Mouse (Mus musculus): ENCODE results near the gene Parn. TPM values are rescaled to one million over a fixed set of nuclear protein-coding genes. Genes with fewer than 3 reads are reported as not detected.

Gene Parn
- polyA plus RNA-seq, 1 experiment: 15.8 TPM

- TF ChIP-seq CEBPB (IDR thresholded peaks at IDR 0.05; ENCODE audit: low read depth): no peak
- TF ChIP-seq FOSL1 (IDR thresholded peaks at IDR 0.05; ENCODE audit: insufficient read depth, low read length, poor library complexity, severe bottlenecking): no peak
- no peak for TF ChIP-seq MYOD1 (IDR thresholded peaks at IDR 0.05; ENCODE audit: control insufficient read depth, insufficient read length, low read depth)
- TF ChIP-seq MAX (IDR thresholded peaks at IDR 0.05): no peak
- no peak for TF ChIP-seq CTCF (IDR thresholded peaks at IDR 0.05; ENCODE audit: control insufficient read depth, insufficient read depth, insufficient read length)
- TF ChIP-seq MYOG (IDR thresholded peaks at IDR 0.05; ENCODE audit: control insufficient read depth, extremely low read depth, insufficient read length): no peak
- no peak for TF ChIP-seq USF1 (IDR thresholded peaks at IDR 0.05; ENCODE audit: low read depth)
- H3K79me2 ChIP-seq (ENCODE audit: control insufficient read depth, insufficient read depth): no peaks in the 10 kb centered on the region
- H3ac ChIP-seq (ENCODE audit: control insufficient read depth, insufficient read length, low read depth): no peak overlapping the region
- no peaks in the 10 kb centered on the region for H3K27me3 ChIP-seq (ENCODE audit: control insufficient read depth, insufficient read depth, insufficient read length)
- H3K4me3 ChIP-seq (ENCODE audit: insufficient read depth, poor library complexity, severe bottlenecking): no peak overlapping the region
- H3K79me3 ChIP-seq (ENCODE audit: low read depth): no peaks in the 10 kb centered on the region
- H3K36me3 ChIP-seq (ENCODE audit: control insufficient read depth, insufficient read depth): peaks cover 10% of the 10 kb centered on the region
These were observed 56.6 kb downstream of the Parn start for GRCm38 (mm10) chr16:13611399-13611798.

DNA sequence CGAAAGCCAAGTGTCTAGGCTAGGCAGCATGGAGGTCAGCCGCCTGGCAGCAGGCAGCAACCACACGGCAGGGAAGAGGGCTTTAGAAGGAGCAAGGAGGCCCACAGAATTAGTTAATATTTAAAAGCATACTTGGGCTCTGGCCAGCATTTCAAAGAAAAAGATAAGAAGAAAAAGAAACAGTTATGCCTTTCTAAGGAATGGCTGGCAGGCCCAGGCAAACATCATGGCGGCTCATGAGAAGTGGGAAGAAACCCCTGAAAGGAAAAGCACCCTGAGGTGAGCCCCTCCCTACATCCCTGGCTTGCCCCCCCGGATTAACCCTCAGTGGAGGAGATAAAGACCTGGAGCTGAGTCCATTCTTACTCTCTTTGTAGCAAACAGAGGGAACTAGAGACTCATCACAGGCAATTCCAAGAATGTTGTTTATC, 57.0 kb downstream of the Parn start:
- no peak overlapping the region for H3K4me3 ChIP-seq (ENCODE audit: insufficient read depth, poor library complexity, severe bottlenecking)
- H3ac ChIP-seq (ENCODE audit: control insufficient read depth, insufficient read length, low read depth): no peak overlapping the region
- TF ChIP-seq CEBPB (IDR thresholded peaks at IDR 0.05; ENCODE audit: low read depth) (no peak), CTCF (IDR thresholded peaks at IDR 0.05; ENCODE audit: control insufficient read depth, insufficient read depth, insufficient read length) (no peak), FOSL1 (IDR thresholded peaks at IDR 0.05; ENCODE audit: insufficient read depth, low read length, poor library complexity, severe bottlenecking) (no peak)
- no peaks in the 10 kb centered on the region for H3K79me2 ChIP-seq (ENCODE audit: control insufficient read depth, insufficient read depth)
- no peaks in the 10 kb centered on the region for H3K27me3 ChIP-seq (ENCODE audit: control insufficient read depth, insufficient read depth, insufficient read length)
- no peaks in the 10 kb centered on the region for H3K79me3 ChIP-seq (ENCODE audit: low read depth)
- peaks cover 12% of the 10 kb centered on the region for H3K36me3 ChIP-seq (ENCODE audit: control insufficient read depth, insufficient read depth)

DNA sequence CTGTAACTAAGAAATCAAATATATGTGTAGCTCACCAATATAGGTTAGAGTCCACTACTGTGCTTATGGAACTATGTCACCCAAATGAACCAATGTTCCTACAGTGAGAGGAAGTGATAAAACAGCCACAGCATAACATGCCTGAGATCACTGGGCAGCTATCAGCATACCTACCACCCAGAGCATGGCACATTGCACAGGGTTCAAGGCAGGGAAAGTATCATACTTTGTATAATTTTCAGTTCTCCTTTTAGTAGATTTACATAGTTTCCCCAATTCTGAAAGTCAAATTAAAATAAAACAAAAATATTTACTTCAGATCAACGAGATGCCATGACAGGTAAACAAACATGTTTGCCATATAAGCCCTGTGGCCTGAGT, 59.3 kb downstream of the Parn start:
- Histone ChIP-seq H3K4me3 (ENCODE audit: insufficient read depth, poor library complexity, severe bottlenecking) (no peak overlapping the region), H3K79me2 (ENCODE audit: control insufficient read depth, insufficient read depth) (no peaks in the 10 kb centered on the region), H3K36me3 (ENCODE audit: control insufficient read depth, insufficient read depth) (peaks cover 20% of the 10 kb centered on the region), H3K27me3 (ENCODE audit: control insufficient read depth, insufficient read depth, insufficient read length) (no peaks in the 10 kb centered on the region), H3K79me3 (ENCODE audit: low read depth) (no peaks in the 10 kb centered on the region), H3ac (ENCODE audit: control insufficient read depth, insufficient read length, low read depth) (no peak overlapping the region)
- no peak for TF ChIP-seq FOSL1 (IDR thresholded peaks at IDR 0.05; ENCODE audit: insufficient read depth, low read length, poor library complexity, severe bottlenecking)
- TF ChIP-seq CTCF (IDR thresholded peaks at IDR 0.05; ENCODE audit: control insufficient read depth, insufficient read depth, insufficient read length): no peak
- no peak for TF ChIP-seq MAX (IDR thresholded peaks at IDR 0.05)
- no peak for TF ChIP-seq MYOG (IDR thresholded peaks at IDR 0.05; ENCODE audit: control insufficient read depth, extremely low read depth, insufficient read length)
- TF ChIP-seq USF1 (IDR thresholded peaks at IDR 0.05; ENCODE audit: low read depth): no peak
- no peak for TF ChIP-seq MYOD1 (IDR thresholded peaks at IDR 0.05; ENCODE audit: control insufficient read depth, insufficient read length, low read depth)
- no peak for TF ChIP-seq CEBPB (IDR thresholded peaks at IDR 0.05; ENCODE audit: low read depth)

DNA sequence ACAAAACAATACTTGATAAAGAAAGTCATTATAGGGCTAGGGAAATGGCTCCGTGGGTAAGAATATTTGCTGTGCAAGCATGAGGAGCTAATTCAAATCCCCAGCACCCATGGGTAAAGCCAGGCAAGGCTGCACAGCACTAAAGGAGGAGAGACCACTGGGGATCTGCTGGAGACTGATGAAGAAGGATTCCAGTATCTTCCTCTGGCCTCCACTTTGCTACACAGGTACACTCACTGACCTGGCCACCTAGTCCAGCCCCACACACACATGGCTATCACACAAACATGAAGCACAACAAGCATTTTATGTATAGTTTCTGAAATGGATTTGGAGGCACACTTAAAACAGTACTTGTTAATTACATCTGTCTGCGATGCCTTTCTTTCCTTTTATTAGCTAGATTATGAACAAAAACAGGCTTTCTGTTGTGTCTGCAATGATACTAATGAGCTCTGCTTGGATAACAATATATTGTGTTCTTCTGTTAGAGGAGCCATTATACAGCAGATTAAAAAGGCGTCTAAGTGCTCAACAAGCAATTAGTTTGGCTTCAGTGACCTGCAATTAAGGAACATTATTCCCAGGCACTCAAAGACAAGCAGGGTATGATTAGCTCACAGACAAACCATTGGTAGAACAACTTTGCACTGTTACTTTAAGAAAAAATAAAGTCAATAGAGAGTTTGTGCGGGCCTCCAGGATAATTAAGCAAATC, 59.8 kb downstream of the Parn start:
- H3ac ChIP-seq (ENCODE audit: control insufficient read depth, insufficient read length, low read depth): no peak overlapping the region
- peaks cover 20% of the 10 kb centered on the region for H3K36me3 ChIP-seq (ENCODE audit: control insufficient read depth, insufficient read depth)
- no peaks in the 10 kb centered on the region for H3K79me2 ChIP-seq (ENCODE audit: control insufficient read depth, insufficient read depth)
- no peak overlapping the region for H3K4me3 ChIP-seq (ENCODE audit: insufficient read depth, poor library complexity, severe bottlenecking)
- TF ChIP-seq USF1 (IDR thresholded peaks at IDR 0.05; ENCODE audit: low read depth) (no peak), MYOG (IDR thresholded peaks at IDR 0.05; ENCODE audit: control insufficient read depth, extremely low read depth, insufficient read length) (no peak), MYOD1 (IDR thresholded peaks at IDR 0.05; ENCODE audit: control insufficient read depth, insufficient read length, low read depth) (no peak), CTCF (IDR thresholded peaks at IDR 0.05; ENCODE audit: control insufficient read depth, insufficient read depth, insufficient read length) (no peak)
- H3K27me3 ChIP-seq (ENCODE audit: control insufficient read depth, insufficient read depth, insufficient read length): no peaks in the 10 kb centered on the region
- no peaks in the 10 kb centered on the region for H3K79me3 ChIP-seq (ENCODE audit: low read depth)

- Histone ChIP-seq H3K79me3 (ENCODE audit: low read depth) (no peaks in the 10 kb centered on the region), H3K4me3 (ENCODE audit: insufficient read depth, poor library complexity, severe bottlenecking) (no peak overlapping the region), H3K36me3 (ENCODE audit: control insufficient read depth, insufficient read depth) (peaks cover 21% of the 10 kb centered on the region), H3K79me2 (ENCODE audit: control insufficient read depth, insufficient read depth) (no peaks in the 10 kb centered on the region), H3ac (ENCODE audit: control insufficient read depth, insufficient read length, low read depth) (no peak overlapping the region), H3K27me3 (ENCODE audit: control insufficient read depth, insufficient read depth, insufficient read length) (no peaks in the 10 kb centered on the region)
- TF ChIP-seq FOSL1 (IDR thresholded peaks at IDR 0.05; ENCODE audit: insufficient read depth, low read length, poor library complexity, severe bottlenecking) (no peak), CTCF (IDR thresholded peaks at IDR 0.05; ENCODE audit: control insufficient read depth, insufficient read depth, insufficient read length) (no peak), CEBPB (IDR thresholded peaks at IDR 0.05; ENCODE audit: low read depth) (no peak), MYOG (IDR thresholded peaks at IDR 0.05; ENCODE audit: control insufficient read depth, extremely low read depth, insufficient read length) (no peak)
These were observed 65.2 kb downstream of the Parn start for GRCm38 (mm10) chr16:13602779-13603178.

DNA sequence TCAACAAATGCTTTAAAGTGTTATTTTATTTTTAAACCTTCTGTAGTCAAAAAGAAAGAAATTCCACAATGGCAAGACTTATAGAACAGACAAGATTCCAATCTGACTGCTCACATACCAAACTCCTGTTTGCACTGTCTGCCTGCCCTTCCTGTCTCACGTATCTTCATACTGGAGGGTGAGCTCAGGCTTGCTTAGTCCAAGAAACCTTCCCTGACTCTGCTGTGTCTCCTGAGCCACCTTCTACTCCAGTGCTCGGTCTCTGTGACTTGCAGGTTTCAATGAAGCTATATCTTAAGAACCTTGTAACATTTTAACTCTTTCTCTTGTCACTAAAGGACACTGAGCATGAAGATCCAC, 78.9 kb downstream of the Parn start:
- Histone ChIP-seq H3K79me3 (ENCODE audit: low read depth) (no peaks in the 10 kb centered on the region), H3K79me2 (ENCODE audit: control insufficient read depth, insufficient read depth) (no peaks in the 10 kb centered on the region), H3ac (ENCODE audit: control insufficient read depth, insufficient read length, low read depth) (no peak overlapping the region), H3K27me3 (ENCODE audit: control insufficient read depth, insufficient read depth, insufficient read length) (no peaks in the 10 kb centered on the region), H3K4me3 (ENCODE audit: insufficient read depth, poor library complexity, severe bottlenecking) (no peak overlapping the region), H3K36me3 (ENCODE audit: control insufficient read depth, insufficient read depth) (peaks cover 5% of the 10 kb centered on the region)
- TF ChIP-seq MYOD1 (IDR thresholded peaks at IDR 0.05; ENCODE audit: control insufficient read depth, insufficient read length, low read depth) (no peak), MYOG (IDR thresholded peaks at IDR 0.05; ENCODE audit: control insufficient read depth, extremely low read depth, insufficient read length) (no peak), CEBPB (IDR thresholded peaks at IDR 0.05; ENCODE audit: low read depth) (no peak), USF1 (IDR thresholded peaks at IDR 0.05; ENCODE audit: low read depth) (no peak), FOSL1 (IDR thresholded peaks at IDR 0.05; ENCODE audit: insufficient read depth, low read length, poor library complexity, severe bottlenecking) (no peak), CTCF (IDR thresholded peaks at IDR 0.05; ENCODE audit: control insufficient read depth, insufficient read depth, insufficient read length) (no peak), MAX (IDR thresholded peaks at IDR 0.05) (no peak)

Data from C2C12 (cell line).